Mouse (Mus musculus): Measurements from ENCODE around the gene Pdzrn3.

Gene Pdzrn3

GRCm38 (mm10) chr6:101291944-101292343, 85.8 kb downstream of the Pdzrn3 start:
- no peak for DNase-seq (ENCODE audit: low spot score in 2 of 2)

GRCm38 (mm10) chr6:101290160-101290559, 87.5 kb downstream of the Pdzrn3 start:
- no peak for DNase-seq (ENCODE audit: low spot score in 2 of 2)

GRCm38 (mm10) chr6:101289428-101289827, 88.3 kb downstream of the Pdzrn3 start:
- DNase-seq (ENCODE audit: low spot score in 2 of 2), result peak; percentile 48 to 58

GRCm38 (mm10) chr6:101287566-101288173, 90.0 kb downstream of the Pdzrn3 start:
- no peak for DNase-seq (ENCODE audit: low spot score in 2 of 2)

GRCm38 (mm10) chr6:101287077-101287476, 90.6 kb downstream of the Pdzrn3 start:
- DNase-seq (ENCODE audit: low spot score in 2 of 2), result no peak

- DNase-seq (ENCODE audit: low spot score in 2 of 2), result no peak
Observed at GRCm38 (mm10) chr6:101284368-101284955, 93.2 kb downstream of the Pdzrn3 start.

GRCm38 (mm10) chr6:101283891-101284290, 93.8 kb downstream of the Pdzrn3 start:
- DNase-seq (ENCODE audit: low spot score in 2 of 2), result no peak

- DNase-seq (ENCODE audit: low spot score in 2 of 2), result no peak
Observed at GRCm38 (mm10) chr6:101281644-101282043, 96.1 kb downstream of the Pdzrn3 start.

GRCm38 (mm10) chr6:101280811-101281218, 96.9 kb downstream of the Pdzrn3 start:
- no peak for DNase-seq (ENCODE audit: low spot score in 2 of 2)

- peak in 1 of 2 experiments; percentile 40 for DNase-seq (ENCODE audit: low spot score in 2 of 2)
Observed at GRCm38 (mm10) chr6:101278286-101278932, 99.3 kb downstream of the Pdzrn3 start.

- DNase-seq (ENCODE audit: low spot score in 2 of 2), result no peak
Observed at GRCm38 (mm10) chr6:101276261-101276660, 101.4 kb downstream of the Pdzrn3 start.

GRCm38 (mm10) chr6:101275806-101276205, 101.9 kb downstream of the Pdzrn3 start:
- no peak for DNase-seq (ENCODE audit: low spot score in 2 of 2)

- DNase-seq (ENCODE audit: low spot score in 2 of 2), result no peak
Observed at GRCm38 (mm10) chr6:101274846-101275245, 102.9 kb downstream of the Pdzrn3 start.

- no peak for DNase-seq (ENCODE audit: low spot score in 2 of 2)
Observed at GRCm38 (mm10) chr6:101272256-101272655, 105.4 kb downstream of the Pdzrn3 start.

GRCm38 (mm10) chr6:101271378-101272135, 106.1 kb downstream of the Pdzrn3 start:
- no peak for DNase-seq (ENCODE audit: low spot score in 2 of 2)

- no peak for DNase-seq (ENCODE audit: low spot score in 2 of 2)
Observed at GRCm38 (mm10) chr6:101270095-101270826, 107.4 kb downstream of the Pdzrn3 start.

GRCm38 (mm10) chr6:101269335-101270094, 108.2 kb downstream of the Pdzrn3 start:
- no peak for DNase-seq (ENCODE audit: low spot score in 2 of 2)

GRCm38 (mm10) chr6:101268266-101268665, 109.4 kb downstream of the Pdzrn3 start:
- DNase-seq (ENCODE audit: low spot score in 2 of 2), result no peak

- DNase-seq (ENCODE audit: low spot score in 2 of 2), result peak; percentile 51 to 70
Observed at GRCm38 (mm10) chr6:101266787-101267186, 110.9 kb downstream of the Pdzrn3 start.

GRCm38 (mm10) chr6:101263544-101263943, 114.2 kb downstream of the Pdzrn3 start:
- no peak for DNase-seq (ENCODE audit: low spot score in 2 of 2)

- DNase-seq (ENCODE audit: low spot score in 2 of 2), result no peak
Observed at GRCm38 (mm10) chr6:101261513-101261912, 116.2 kb downstream of the Pdzrn3 start.
